9 mouse cellular contexts compared by ENCODE assay signal in genomic region chr11:90030557-90030956, GRCm38 (mm10). TPM values are rescaled to one million over a fixed set of nuclear protein-coding genes. Genes with fewer than 3 reads are reported as not detected.
DNase-seq lines count a peak whose midpoint lies in the region; ATAC-seq and TF ChIP-seq lines count a peak whose summit lies in the region.
"Had no signal": no experiment of that assay in that cellular context is flagged by ENCODE, and none has a peak within 500 bp of the region (broad histone marks: within the 10 kb centered on the region; RNA-seq: fewer than 3 reads in every experiment).

No protein-coding gene starts in this region.

- 2% methylated on average over 15 of the region's 15 CpGs for WGBS in embryonic facial prominence, embryonic 12.5 days
- under 1% methylated on average over 15 of the region's 15 CpGs for WGBS in heart, embryonic 15.5 days
- WGBS in liver, postnatal 0 days (ENCODE audit: insufficient replicate concordance): under 1% methylated on average over 15 of the region's 15 CpGs
- WGBS in olfactory bulb, adult 2 months: 5% methylated on average over 15 of the region's 15 CpGs

- H3K4me2 ChIP-seq in embryonic facial prominence, embryonic 12.5 days (replicated peaks): peak overlapping the region; percentile 51
- H3K4me2 ChIP-seq in heart, embryonic 15.5 days: peak overlapping the region; percentile 68
- peak overlapping the region; percentile 60 for H3K4me2 ChIP-seq in liver, postnatal 0 days (ENCODE audit: low read depth, low read length)

- TF ChIP-seq EP300 in liver, postnatal 0 days (IDR thresholded peaks at IDR 0.05; ENCODE audit: low read depth): no peak

- peak overlapping the region; percentile 39 for H3K9ac ChIP-seq in embryonic facial prominence, embryonic 12.5 days
- H3K9ac ChIP-seq in heart, embryonic 15.5 days: peak overlapping the region; percentile 36
- H3K9ac ChIP-seq in liver, postnatal 0 days (replicated peaks): no peak overlapping the region

- peaks cover 5% of the 10 kb centered on the region; the same call in 1 of the 2 replicates for H3K27me3 ChIP-seq in embryonic facial prominence, embryonic 12.5 days
- H3K27me3 ChIP-seq in heart, embryonic 15.5 days: peaks cover 15% of the 10 kb centered on the region
- H3K27me3 ChIP-seq in liver, postnatal 0 days (ENCODE audit: insufficient read depth, low read length): peaks cover 14% of the 10 kb centered on the region

- no peaks in the 10 kb centered on the region for H3K9me3 ChIP-seq in embryonic facial prominence, embryonic 12.5 days
- no peaks in the 10 kb centered on the region for H3K9me3 ChIP-seq in heart, embryonic 15.5 days (replicated peaks)
- H3K9me3 ChIP-seq in liver, postnatal 0 days (ENCODE audit: low read length): no peaks in the 10 kb centered on the region

- no peak for ATAC-seq in embryonic facial prominence, embryonic 12.5 days (ENCODE audit: insufficient number of reproducible peaks, insufficient read depth, low FRiP score, low TSS enrichment)
- ATAC-seq in heart, embryonic 15.5 days (replicated peaks; ENCODE audit: insufficient number of reproducible peaks, insufficient read depth, low FRiP score, low read depth): no peak
- ATAC-seq in liver, postnatal 0 days: no peak
- ATAC-seq: Patski had no signal

- no peak for TF ChIP-seq POLR2A in olfactory bulb, adult 2 months (IDR thresholded peaks at IDR 0.05; ENCODE audit: insufficient read depth, low read depth, low read length)

- H3K27ac ChIP-seq in embryonic facial prominence, embryonic 12.5 days: no peak overlapping the region
- 0 out of 2 replicates have a peak overlapping the region, but pooled peaks have one; percentile 24 for H3K27ac ChIP-seq in heart, embryonic 15.5 days
- H3K27ac ChIP-seq in liver, postnatal 0 days (ENCODE audit: low read depth): no peak overlapping the region
- H3K27ac ChIP-seq in olfactory bulb, adult 2 months (ENCODE audit: insufficient read depth, low read depth, low read length): no peak overlapping the region

- peaks cover 46% of the 10 kb centered on the region for H3K4me1 ChIP-seq in embryonic facial prominence, embryonic 12.5 days
- H3K4me1 ChIP-seq in heart, embryonic 15.5 days (replicated peaks): peaks cover 24% of the 10 kb centered on the region
- peaks cover 9% of the 10 kb centered on the region for H3K4me1 ChIP-seq in liver, postnatal 0 days (ENCODE audit: insufficient read depth)
- H3K4me1 ChIP-seq in olfactory bulb, adult 2 months (ENCODE audit: control insufficient read depth, insufficient read depth, low read length): peaks cover 11% of the 10 kb centered on the region

- no peak for TF ChIP-seq CTCF in liver, postnatal 0 days (IDR thresholded peaks at IDR 0.05; ENCODE audit: low read depth)
- no peak for TF ChIP-seq CTCF in olfactory bulb, adult 2 months (IDR thresholded peaks at IDR 0.05; ENCODE audit: insufficient read depth, low read depth, low read length)

- peaks cover 4% of the 10 kb centered on the region; the same call in 1 of the 2 replicates for H3K36me3 ChIP-seq in embryonic facial prominence, embryonic 12.5 days
- H3K36me3 ChIP-seq in heart, embryonic 15.5 days: no peaks in the 10 kb centered on the region
- no peaks in the 10 kb centered on the region for H3K36me3 ChIP-seq in liver, postnatal 0 days (replicated peaks; ENCODE audit: insufficient read depth, low read length)

- peak; percentile 24 to 30 for DNase-seq in left cerebral cortex, adult 18-20 months (ENCODE audit: low spot score in 2 of 2)
- no peak for DNase-seq in left cerebral cortex, adult 11 months (ENCODE audit: low spot score)
- DNase-seq in kidney, postnatal 10 days: peak; percentile 74
- peak; percentile 28 for DNase-seq in liver, postnatal 0 days
- DNase-seq in natural killer cell, adult 2 months (ENCODE audit: low spot score in 2 of 2): no peak

- H3K4me3 ChIP-seq in embryonic facial prominence, embryonic 12.5 days: peak overlapping the region; percentile 45
- peak overlapping the region; percentile 50 for H3K4me3 ChIP-seq in heart, embryonic 15.5 days
- peak overlapping the region; percentile 32 for H3K4me3 ChIP-seq in liver, postnatal 0 days (ENCODE audit: low read depth, low read length)
- peak overlapping the region; percentile 25 for H3K4me3 ChIP-seq in olfactory bulb, adult 2 months (ENCODE audit: insufficient read depth, low read depth, low read length)

RNA-seq across cellular contexts. Expression of gene Tmem100, which starts 0.4 kb away (rescaled TPM):
- total RNA-seq in left cerebral cortex, adult 18-20 months (2021): 10 to 100 TPM; 12.3 to 18.2 TPM
- polyA plus RNA-seq in embryonic facial prominence, embryonic 12.5 days (2016; fragmentation: Nextera tagmentation; extraction: Ambion mirVana): 25.9 and 27.5 TPM in 2 replicates
- 13.7 and 14.1 TPM in 2 replicates for polyA plus RNA-seq in heart, embryonic 15.5 days (2015; fragmentation: Nextera tagmentation; extraction: Ambion mirVana)
- polyA plus RNA-seq in liver, postnatal 0 days (2015; fragmentation: Nextera tagmentation; extraction: Ambion mirVana): 0.99 and 1.2 TPM in 2 replicates
- polyA plus RNA-seq in olfactory bulb, adult 2 months (2012; ENCODE audit: insufficient read depth, insufficient read length, low replicate concordance, missing spikeins): not detected in 2 replicates
- polyA plus RNA-seq: Patski had no signal

RNA-seq across cellular contexts. Expression of gene Pctp, which starts 27.9 kb away (rescaled TPM):
- total RNA-seq in left cerebral cortex, adult 18-20 months (2021): 1 to 10 TPM in 1 of 2 experiments, under 1 TPM in 1; 0.86 to 1.3 TPM
- polyA plus RNA-seq in embryonic facial prominence, embryonic 12.5 days (2016; fragmentation: Nextera tagmentation; extraction: Ambion mirVana): 7.5 and 7.7 TPM in 2 replicates
- polyA plus RNA-seq in heart, embryonic 15.5 days (2015; fragmentation: Nextera tagmentation; extraction: Ambion mirVana): 7.0 and 8.3 TPM in 2 replicates
- 67.2 and 68.4 TPM in 2 replicates for polyA plus RNA-seq in liver, postnatal 0 days (2015; fragmentation: Nextera tagmentation; extraction: Ambion mirVana)
- polyA plus RNA-seq in olfactory bulb, adult 2 months (2012; ENCODE audit: insufficient read depth, insufficient read length, low replicate concordance, missing spikeins): not detected in 2 replicates

Comparison
In these comparisons a context has a peak if more than half of its experiments do, and no peak if none do; other contexts are left out.
1. DNase-seq: peak in left cerebral cortex, adult 18-20 months (2 of 2), kidney, postnatal 10 days (single experiment) and liver, postnatal 0 days (single experiment); none in left cerebral cortex, adult 11 months (single experiment) and natural killer cell, adult 2 months (0 of 2).
2. Peak in every context shown above with its lines, with median percentiles within 50 percentile points of each other: H3K4me2 ChIP-seq and H3K4me3 ChIP-seq.